Mouse (Mus musculus) lung, postnatal 36 days (tissue): Measurements from ENCODE around the gene Jagn1.
A peak's percentile ranks its signal among the peaks of the same experiment; 100 is the strongest.

ENCODE experiments used
- DNase-seq: peaks from one replicate; pipeline ENCODE4 v3.0.0; 2022; ENCODE audit warnings: mixed read lengths

Jagn1 gene

DNA sequence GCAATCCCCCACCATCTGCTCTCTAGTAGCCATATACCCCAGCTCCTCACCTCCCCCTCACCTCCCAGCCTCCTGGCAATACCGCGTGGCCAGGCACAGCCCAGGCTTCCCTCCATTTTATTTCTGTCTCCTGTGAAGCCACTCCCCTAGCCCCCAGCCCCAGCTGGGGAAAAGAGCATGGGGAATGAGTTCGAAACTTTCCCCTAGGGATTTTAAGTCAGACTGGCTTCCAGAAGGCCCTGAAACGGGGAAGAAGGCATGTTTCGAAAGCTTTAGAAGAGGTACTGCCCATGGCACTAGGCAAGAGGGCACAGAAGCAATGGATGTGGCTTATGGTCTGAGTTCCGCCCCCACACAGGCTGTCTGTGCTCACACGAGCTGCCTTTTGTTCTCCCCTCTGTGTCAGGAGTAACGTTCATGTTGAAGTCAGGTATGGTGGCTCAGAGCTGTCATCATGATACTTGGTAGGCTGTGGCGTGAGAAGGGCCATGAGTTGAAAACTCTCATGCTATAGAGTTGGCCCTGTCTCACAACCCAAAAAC is 6.6 kb upstream of the Jagn1 start, which contains the start of gene Cidec:
Gene Cidec, minus strand, starts transcription at position 97 of the 542 bp plus-strand sequence.
- peak; percentile 67 for DNase-seq

- no peak for DNase-seq
Measured at GRCm38 (mm10) chr6:113437135-113437534, 5.2 kb upstream of the Jagn1 start.

- DNase-seq, result peak; percentile 56
Measured at GRCm38 (mm10) chr6:113438721-113439430, 3.5 kb upstream of the Jagn1 start.

DNA sequence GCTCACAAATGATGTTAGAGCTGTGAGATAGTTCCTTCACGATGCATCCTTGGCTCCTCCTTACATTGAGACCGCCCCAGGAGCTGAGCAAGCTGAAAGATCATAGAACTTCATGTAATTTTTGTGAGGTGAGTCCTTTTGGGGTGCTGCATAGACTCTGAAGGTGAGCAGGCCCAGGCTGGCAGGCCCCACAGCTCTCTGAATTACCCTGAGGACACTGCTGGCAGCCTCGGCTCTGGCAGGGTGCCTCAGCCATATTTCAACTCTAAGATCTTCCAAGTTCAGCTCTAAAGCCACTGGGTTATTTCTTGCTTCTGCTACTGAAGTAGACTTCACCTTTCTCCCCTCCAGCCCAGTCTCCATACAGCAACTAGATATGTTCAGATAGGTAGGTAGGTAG is 1.7 kb upstream of the Jagn1 start:
- DNase-seq, result no peak

- peak; percentile 93 for DNase-seq
Measured at GRCm38 (mm10) chr6:113441147-113441680, 1.2 kb upstream of the Jagn1 start.

- no peak for DNase-seq
Measured at GRCm38 (mm10) chr6:113442087-113442441, 305 bp upstream of the Jagn1 start.

DNA sequence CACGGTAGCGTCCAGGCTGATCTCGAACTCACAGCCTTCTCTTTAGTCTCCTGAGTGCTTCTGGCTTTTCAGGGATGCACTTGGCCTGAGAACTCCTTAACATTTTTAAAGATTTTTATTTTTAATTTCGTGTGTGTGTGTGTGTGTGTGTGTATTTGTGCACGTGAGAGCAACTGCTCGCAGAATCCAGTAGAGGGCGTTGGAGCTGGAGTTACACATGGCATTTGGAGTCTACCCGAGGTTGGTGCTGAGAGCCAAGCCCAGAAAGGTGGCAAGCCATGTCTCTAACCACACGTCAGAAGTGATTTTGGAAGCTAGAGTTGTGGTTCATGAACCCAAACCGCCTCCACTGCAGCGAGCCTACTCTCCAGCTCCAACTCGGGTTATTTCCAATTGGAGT is 722 bp downstream of the Jagn1 start:
- no peak for DNase-seq

- no peak for DNase-seq
Measured at GRCm38 (mm10) chr6:113444207-113444965, 2.0 kb downstream of the Jagn1 start.

DNA sequence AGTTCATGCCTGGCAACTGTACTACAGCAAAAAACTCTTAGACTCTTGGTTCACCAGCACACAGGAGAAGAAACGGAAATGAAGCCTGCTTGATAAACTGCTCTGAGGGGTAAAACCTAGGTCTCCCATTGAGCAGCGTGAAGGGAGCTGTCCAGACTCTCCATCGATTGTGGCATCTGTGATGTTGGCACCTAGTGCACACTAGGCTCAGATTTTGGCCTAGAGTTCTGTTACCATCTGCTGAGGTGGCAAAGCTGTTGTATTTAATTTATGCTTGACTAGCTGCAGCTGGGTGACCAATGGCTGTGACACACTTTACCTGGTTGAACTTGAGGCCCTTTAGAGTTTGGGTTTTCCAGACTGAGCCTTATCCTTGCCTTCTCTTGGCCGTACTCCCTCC is 5.3 kb downstream of the Jagn1 start:
- DNase-seq, result no peak

DNA sequence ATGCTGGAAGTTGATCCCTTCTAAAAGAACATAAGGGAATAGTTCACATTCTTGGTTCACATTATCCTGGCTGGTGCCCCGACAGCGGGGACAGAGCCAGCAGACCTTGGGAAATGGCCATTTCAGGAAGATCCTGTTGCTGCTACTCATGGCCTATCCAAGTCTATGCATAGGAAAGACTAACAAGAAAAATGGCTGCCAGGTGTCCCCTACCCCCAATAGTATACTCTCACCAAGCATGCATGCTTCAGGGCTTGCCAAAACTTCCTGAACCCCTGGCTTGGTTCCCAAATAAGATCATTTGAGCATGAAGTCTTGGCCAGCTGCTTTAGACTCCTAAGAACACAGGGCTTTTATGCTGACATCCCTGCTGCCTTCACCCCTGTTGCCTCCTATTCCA is 9.5 kb downstream of the Jagn1 start:
- no peak for DNase-seq

DNA sequence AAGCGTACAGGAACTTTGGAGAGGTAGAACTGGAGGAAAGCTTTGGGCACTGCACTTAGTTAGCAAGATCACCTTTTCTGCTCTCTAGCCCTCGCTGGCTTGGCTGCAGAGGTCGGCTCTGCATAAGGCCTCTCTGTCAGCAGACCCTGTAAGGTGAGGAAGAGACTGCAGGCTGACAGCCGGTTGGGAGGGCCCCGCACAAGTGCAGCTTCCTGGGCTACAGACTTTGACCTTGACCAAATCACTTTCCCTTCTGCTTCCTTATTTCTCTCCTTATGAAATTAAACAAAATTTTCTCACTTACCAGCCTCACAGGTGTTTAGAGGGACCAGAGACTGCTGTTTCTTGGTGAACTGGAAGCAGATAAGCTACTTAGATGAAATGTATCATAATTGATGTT is 12.6 kb downstream of the Jagn1 start:
- DNase-seq, result no peak

DNA sequence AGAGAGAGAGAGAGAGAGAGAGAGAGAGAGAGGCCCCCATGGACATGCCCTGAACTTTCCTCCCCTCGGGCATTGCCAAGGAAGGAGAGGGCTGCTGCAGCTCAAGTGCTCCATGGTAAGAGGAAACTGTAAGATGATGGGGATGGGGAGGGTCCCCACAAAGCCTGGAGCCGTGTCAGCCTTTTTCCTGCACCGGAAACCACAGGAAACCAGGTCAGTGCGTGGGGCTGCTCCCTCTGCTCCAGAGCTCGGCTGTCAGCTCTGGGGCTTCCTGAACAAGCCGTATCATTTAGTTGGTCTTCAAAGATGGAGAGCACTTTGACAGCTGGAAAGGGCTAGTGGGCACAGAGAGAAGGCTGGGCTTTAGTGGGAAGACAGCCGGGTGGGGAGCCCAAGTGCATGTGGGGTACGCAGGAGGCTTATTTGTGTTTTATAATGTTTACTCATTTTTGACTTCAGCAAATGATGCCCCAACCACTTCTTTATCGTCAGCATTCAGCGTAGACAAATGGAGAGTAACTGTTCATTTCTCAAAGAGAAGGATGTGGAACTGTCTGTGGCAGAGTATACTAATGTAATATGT is 15.7 kb downstream of the Jagn1 start, which contains the start of gene Il17re:
Gene Il17re, plus strand, starts transcription at position 533 of the 583 bp plus-strand sequence.
- DNase-seq, result no peak

- DNase-seq, result peak; percentile 81
Measured at GRCm38 (mm10) chr6:113458635-113459034, 16.3 kb downstream of the Jagn1 start.

DNA sequence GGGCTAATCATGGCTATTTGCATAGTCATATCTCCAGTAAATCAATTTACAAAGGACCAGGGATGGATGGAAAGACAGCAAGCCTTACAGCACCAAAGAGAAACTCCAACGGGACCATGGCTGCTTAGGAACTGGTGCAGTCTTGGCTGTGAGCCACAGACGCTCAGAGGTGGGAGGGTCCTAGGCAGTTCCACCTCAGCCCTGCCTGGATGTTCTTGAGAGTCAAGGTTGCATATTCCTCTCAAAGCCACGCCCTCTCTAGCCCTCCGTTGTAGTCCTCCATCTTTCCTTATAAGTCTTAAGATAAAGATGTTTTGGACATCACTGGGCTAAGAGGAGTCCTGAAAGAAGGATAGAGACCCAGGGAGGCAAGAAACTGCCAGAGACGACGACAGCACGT is 21.7 kb downstream of the Jagn1 start:
- no peak for DNase-seq

DNA sequence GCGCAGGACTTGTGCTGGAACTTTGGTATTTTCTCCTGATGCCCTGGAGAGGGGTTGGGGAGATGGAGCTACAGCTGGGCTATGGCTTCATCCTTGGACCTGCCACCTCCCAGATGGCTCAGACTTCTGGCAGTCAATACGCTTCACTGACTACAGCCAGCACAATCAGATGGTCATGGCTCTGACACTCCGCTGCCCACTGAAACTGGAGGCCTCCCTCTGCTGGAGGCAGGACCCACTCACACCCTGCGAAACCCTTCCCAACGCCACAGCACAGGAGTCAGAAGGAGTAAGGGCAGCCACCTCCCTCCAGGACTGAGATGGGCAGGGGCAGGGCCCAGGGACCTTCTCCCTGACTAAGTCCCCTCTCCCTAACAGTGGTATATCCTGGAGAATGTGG is 23.2 kb downstream of the Jagn1 start:
- DNase-seq, result no peak

- no peak for DNase-seq
Measured at GRCm38 (mm10) chr6:113468512-113468911, 26.1 kb downstream of the Jagn1 start.

DNA sequence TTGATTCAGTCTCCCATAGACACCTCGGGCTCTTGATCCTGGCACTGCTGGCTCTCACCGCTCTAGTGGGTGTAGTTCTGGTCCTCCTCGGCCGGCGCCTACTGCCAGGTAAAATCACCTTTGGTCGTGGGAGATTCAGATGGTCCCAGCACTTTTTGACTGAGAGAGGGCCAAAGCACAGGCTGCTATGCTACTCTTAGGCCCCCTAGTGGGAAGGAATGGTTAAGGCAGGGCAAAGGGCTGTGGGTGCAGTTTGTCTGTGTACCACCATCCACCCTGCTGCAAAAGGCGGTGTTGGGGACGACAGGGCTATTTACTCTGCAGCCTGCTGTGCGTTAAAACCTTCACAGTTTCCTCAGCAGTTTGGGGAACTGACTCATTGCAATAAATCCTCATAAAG is 26.7 kb downstream of the Jagn1 start:
- peak; percentile 86 for DNase-seq

DNA sequence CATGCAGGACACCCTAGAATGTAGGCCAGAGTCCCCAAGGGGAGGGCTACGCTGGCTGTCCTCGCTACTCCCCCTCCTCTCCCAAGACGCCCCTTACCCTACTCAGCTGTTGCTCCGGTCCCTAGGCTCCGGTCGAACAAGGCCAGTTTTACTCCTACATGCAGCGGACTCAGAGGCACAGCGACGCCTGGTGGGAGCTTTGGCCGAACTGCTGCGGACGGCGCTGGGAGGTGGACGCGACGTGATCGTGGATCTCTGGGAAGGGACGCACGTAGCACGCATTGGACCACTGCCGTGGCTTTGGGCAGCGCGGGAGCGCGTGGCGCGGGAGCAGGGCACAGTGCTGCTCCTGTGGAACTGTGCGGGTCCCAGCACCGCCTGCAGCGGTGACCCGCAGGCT is 27.1 kb downstream of the Jagn1 start:
- peak; percentile 87 for DNase-seq

GRCm38 (mm10) chr6:113471297-113471936 is 29.0 kb downstream of the Jagn1 start, which contains the start of gene Il17rc:
TSS of gene Il17rc (plus strand) at chr6:113471427.
- DNase-seq, result peak; percentile 80

- no peak for DNase-seq
Measured at GRCm38 (mm10) chr6:113472061-113472460, 29.7 kb downstream of the Jagn1 start.

DNA sequence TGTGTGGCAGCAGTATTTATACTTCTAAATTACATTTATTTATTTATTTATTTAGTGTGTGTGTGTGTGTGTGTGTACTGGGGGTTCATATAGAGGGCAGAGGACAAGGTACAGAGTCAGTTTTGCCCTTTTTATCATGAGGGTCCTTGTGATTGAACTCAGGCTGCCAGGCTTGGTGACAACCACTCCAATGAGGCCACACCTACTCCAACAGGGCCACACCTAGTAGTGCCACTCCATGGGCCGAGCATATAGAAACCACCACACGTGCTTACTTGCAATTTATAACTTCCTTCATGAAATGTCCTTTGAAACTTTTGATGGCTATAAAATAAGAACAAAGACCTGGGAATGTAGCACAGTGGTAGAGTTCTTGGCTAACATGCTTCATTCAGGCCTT is 30.9 kb downstream of the Jagn1 start:
- DNase-seq, result no peak

DNA sequence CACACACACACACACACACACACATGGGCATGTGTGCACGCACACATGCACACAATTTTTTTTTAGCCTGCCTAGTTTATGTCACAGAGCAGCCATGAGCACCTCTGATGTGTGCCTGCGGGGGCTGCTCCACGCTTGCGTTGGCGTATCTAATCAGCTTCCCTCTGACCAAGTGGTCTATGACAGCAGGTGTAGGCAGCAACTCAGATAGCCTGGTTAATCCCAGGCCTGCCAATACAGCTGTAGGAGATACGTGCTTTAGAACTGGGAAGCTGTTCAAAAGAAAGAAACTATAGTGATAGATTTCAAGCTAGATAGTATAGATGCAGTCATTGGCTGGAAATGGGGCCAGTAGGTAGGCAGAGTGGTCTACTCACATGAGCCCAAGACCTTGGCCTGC is 31.3 kb downstream of the Jagn1 start:
- DNase-seq, result no peak

- no peak for DNase-seq
Measured at GRCm38 (mm10) chr6:113477353-113477752, 35.0 kb downstream of the Jagn1 start.
